Mouse (Mus musculus) kidney, postnatal 10 days (tissue): ENCODE data around the gene Gm16253.
A peak's percentile ranks its signal among the peaks of the same experiment; 100 is the strongest.

Source experiments
- DNase-seq: peaks from one replicate; pipeline ENCODE4 v3.0.0; 2021; ENCODE audit warnings: mixed read lengths

The Gm16253 gene

GRCm38 (mm10) chr3:96557694-96558093, 19.1 kb upstream of the Gm16253 start, which contains the start of gene Txnip:
Txnip (plus strand) TSS chr3:96557957.
- DNase-seq: peak; percentile 100

GRCm38 (mm10) chr3:96558159-96558558, 18.6 kb upstream of the Gm16253 start:
- DNase-seq: peak; percentile 64

- DNase-seq: peak; percentile 9
Observed at GRCm38 (mm10) chr3:96558668-96559196, 18.1 kb upstream of the Gm16253 start.

GRCm38 (mm10) chr3:96559398-96559910, 17.3 kb upstream of the Gm16253 start:
- peak; percentile 40 for DNase-seq

GRCm38 (mm10) chr3:96559911-96560850, 16.6 kb upstream of the Gm16253 start:
- DNase-seq: peak; percentile 45

GRCm38 (mm10) chr3:96560881-96561668, 15.7 kb upstream of the Gm16253 start:
- DNase-seq: peak; percentile 36

GRCm38 (mm10) chr3:96561946-96562681, 14.7 kb upstream of the Gm16253 start:
- DNase-seq: peak; percentile 48

GRCm38 (mm10) chr3:96563267-96563666, 13.5 kb upstream of the Gm16253 start:
- no peak for DNase-seq

- DNase-seq: peak; percentile 55
Observed at GRCm38 (mm10) chr3:96563911-96564632, 12.7 kb upstream of the Gm16253 start.

GRCm38 (mm10) chr3:96564633-96565032, 12.2 kb upstream of the Gm16253 start:
- DNase-seq: peak; percentile 65

GRCm38 (mm10) chr3:96565105-96565504, 11.7 kb upstream of the Gm16253 start:
- no peak for DNase-seq

- DNase-seq: no peak
Observed at GRCm38 (mm10) chr3:96566661-96567450, 9.9 kb upstream of the Gm16253 start.

GRCm38 (mm10) chr3:96568605-96569004, 8.2 kb upstream of the Gm16253 start:
- peak; percentile 38 for DNase-seq

- DNase-seq: no peak
Observed at GRCm38 (mm10) chr3:96569506-96569905, 7.3 kb upstream of the Gm16253 start.

GRCm38 (mm10) chr3:96569966-96570605, 6.7 kb upstream of the Gm16253 start:
- DNase-seq: no peak

- DNase-seq: no peak
Observed at GRCm38 (mm10) chr3:96570643-96571042, 6.1 kb upstream of the Gm16253 start.

- DNase-seq: no peak
Observed at GRCm38 (mm10) chr3:96571336-96571735, 5.4 kb upstream of the Gm16253 start.

GRCm38 (mm10) chr3:96571896-96572698, 4.7 kb upstream of the Gm16253 start:
- peak; percentile 59 for DNase-seq
